Mouse (Mus musculus): ENCODE measurements around the gene Emg1.

Gene Emg1

GRCm38 (mm10) chr6:124711824-124712782, at the start of gene Emg1, which contains the start of gene Phb2:
Gene Emg1, minus strand, starts transcription at chr6:124712178.
Gene Phb2, plus strand, starts transcription at chr6:124712336.
- peak; percentile 96 to 97 for DNase-seq (ENCODE audit: low spot score in 2 of 2)

DNA sequence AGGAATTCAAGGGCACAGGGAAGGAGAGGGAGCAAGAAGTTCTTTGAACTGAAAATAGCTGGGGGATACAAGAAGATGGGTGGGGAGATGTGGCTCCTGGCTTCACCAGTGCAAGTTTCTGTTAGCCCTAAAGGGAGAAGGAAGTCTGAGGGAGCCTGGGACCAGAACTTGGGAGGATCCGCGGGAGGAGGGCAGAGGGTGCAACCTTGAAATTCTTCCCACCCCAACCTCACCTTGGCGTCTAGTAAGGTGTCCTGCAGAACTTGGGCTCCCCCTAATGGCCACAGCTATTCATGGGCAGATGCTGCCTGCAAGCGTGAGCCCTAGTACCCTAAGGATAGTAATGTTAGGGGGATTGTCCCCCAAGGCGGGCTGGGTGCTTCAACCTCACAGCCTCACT, 47.3 kb upstream of the Emg1 start:
- DNase-seq (ENCODE audit: low spot score in 2 of 2): peak in 1 of 2 experiments; percentile 74

GRCm38 (mm10) chr6:124758849-124759232, 46.9 kb upstream of the Emg1 start:
- no peak for DNase-seq (ENCODE audit: low spot score in 2 of 2)

GRCm38 (mm10) chr6:124757909-124758848, 46.2 kb upstream of the Emg1 start:
- peak in 1 of 2 experiments; percentile 57 for DNase-seq (ENCODE audit: low spot score in 2 of 2)

- no peak for DNase-seq (ENCODE audit: low spot score in 2 of 2)
These were observed 45.4 kb upstream of the Emg1 start for GRCm38 (mm10) chr6:124757351-124757880.

- peak in 1 of 2 experiments; percentile 84 for DNase-seq (ENCODE audit: low spot score in 2 of 2)
These were observed 44.8 kb upstream of the Emg1 start for GRCm38 (mm10) chr6:124756652-124757350.

GRCm38 (mm10) chr6:124755831-124756595, 44.0 kb upstream of the Emg1 start, which contains the start of the genes Gm45234 and Atn1:
Gene Gm45234, minus strand, starts transcription at chr6:124756021.
Gene Atn1, minus strand, starts transcription at chr6:124756524.
- peak; percentile 15 to 59 for DNase-seq (ENCODE audit: low spot score in 2 of 2)

DNA sequence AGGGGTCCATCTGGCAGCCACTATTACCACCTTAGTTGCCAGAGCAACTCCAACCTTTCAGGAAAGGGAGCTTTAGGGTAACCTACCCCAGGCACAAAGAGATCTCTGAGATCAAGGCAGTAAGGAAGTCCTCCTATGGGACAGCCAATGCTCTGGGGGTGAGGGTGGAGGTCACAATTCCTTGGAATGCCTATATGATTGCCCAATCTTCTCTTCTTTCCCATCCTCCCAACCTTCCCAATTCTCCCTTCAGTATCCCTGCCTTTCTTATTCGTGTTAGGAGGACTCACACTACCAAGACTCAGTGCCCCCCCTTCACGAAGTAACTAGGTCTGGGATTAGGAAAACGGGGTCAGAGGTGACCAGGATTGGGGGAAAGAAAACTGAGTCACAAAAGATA, 43.3 kb upstream of the Emg1 start:
- no peak for DNase-seq (ENCODE audit: low spot score in 2 of 2)

- DNase-seq (ENCODE audit: low spot score in 2 of 2): no peak
These were observed 41.9 kb upstream of the Emg1 start for GRCm38 (mm10) chr6:124753861-124754260.

DNA sequence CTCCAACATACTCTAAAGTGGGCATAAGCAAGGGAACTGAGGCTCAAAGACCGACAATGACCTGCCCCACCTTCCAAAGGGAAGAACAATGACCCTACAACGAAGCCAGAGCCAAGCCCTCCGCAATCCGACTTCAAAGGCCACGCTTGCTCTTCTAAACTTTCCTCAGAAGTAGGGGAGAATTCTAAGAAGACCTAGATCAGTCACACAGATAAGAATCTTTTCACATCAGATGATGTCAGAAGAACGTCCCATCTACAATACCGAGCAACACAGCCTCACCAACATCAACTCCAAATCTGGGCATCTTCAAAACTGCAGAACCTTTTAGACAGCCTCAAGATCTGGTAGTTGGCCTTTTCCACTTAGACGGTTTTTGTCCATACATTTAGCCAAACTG, 38.4 kb upstream of the Emg1 start:
- no peak for DNase-seq (ENCODE audit: low spot score in 2 of 2)

GRCm38 (mm10) chr6:124746654-124747632, 35.0 kb upstream of the Emg1 start:
- DNase-seq (ENCODE audit: low spot score in 2 of 2): no peak

GRCm38 (mm10) chr6:124746296-124746605, 34.3 kb upstream of the Emg1 start:
- DNase-seq (ENCODE audit: low spot score in 2 of 2): no peak

- DNase-seq (ENCODE audit: low spot score in 2 of 2): peak; percentile 90 to 94
These were observed 33.7 kb upstream of the Emg1 start for GRCm38 (mm10) chr6:124745490-124746295.

DNA sequence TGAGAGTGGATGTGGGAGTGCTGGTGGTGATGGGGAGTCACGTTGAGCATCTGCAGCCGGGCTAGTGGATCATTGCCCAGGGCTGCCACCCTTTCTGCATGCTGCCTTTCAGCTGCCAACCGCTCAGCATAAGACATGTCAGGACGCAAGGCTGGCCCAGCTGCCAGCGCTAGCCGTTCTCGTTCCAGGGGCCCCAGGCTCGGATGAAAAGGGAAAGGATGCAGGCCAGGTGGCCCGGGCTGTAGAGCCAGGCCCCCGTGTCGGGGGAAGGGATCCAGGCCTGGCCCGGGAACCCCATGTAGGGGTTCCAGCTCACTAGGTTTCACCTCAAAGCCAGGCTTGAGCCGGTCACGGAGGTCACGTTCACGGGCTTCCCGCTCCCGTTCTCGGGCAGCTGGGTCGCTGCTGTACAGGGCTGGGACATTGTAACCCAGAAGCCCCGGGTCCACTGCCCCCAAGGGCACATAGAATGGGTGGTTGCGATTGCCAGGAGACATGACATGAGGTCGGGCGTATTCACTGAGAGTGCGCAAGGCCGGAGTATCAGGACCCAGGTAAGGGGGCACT, 32.9 kb upstream of the Emg1 start:
- peak in 1 of 2 experiments; percentile 52 for DNase-seq (ENCODE audit: low spot score in 2 of 2)

DNA sequence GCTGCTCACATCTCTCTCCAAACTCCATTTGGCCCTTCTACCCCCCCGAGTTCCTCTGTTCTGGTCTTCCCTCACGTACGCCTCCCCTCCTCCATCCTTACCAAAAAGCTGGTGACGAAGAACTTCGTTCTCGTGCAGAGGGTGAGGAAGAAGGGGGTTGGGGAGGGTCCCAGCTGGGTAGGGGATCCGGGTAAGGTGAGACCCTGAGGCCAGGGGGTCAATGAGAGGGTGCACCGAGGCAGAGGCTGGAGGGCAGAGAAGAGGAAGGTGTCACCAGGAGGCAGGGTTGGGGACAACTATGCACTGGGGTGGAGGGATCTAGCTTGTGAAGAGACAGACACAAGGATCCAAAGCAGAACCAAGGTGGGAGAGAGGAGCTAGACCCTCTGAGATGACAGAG, 31.7 kb upstream of the Emg1 start:
- DNase-seq (ENCODE audit: low spot score in 2 of 2): no peak

DNA sequence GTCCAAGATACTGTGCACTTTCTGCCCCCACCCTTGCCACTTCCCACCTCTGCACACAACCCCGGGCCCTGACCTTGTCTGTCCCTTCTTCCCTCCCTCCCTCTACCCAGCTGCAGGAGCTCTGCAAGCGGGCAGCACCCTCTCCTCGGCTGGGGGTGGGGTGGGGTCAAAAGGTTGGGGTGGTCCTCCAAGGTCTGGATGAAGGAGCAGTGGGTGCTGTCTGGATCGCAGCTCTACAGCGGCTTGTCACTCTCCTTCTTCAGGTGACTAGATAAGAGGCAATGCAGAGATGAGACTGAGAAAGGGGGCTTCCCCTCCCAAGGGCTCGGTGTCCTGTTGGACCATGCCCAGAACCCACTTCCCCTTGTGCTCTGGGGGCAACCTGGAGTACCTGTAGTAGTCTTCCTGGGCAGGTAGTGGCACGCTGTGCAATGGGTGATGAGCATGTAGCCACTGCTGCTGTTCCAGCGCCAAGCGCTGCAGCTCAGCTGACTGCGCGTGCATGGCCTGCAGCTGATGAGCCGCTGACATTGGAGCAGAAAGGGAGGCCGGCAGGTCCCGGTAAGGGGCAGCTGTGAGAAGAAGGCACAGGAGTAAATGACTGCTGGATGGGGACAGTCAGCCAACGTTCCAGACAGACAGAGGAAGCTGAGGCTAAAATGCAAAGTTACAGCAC, 31.0 kb upstream of the Emg1 start:
- DNase-seq (ENCODE audit: low spot score in 2 of 2): no peak

GRCm38 (mm10) chr6:124741842-124742241, 29.9 kb upstream of the Emg1 start:
- no peak for DNase-seq (ENCODE audit: low spot score in 2 of 2)

Measured in frontal cortex, postnatal 10 days (tissue).